Mouse (Mus musculus): ENCODE measurements around the gene Cnp. TPM values are rescaled to one million over a fixed set of nuclear protein-coding genes. Genes with fewer than 3 reads are reported as not detected.

Gene Cnp
- polyA plus RNA-seq, 1 experiment = 138 TPM

- 98% methylated on average over 11 of the region's 11 CpGs for WGBS
- no peak overlapping the region for H3K27ac ChIP-seq (ENCODE audit: control insufficient read depth, insufficient read depth, low read length)
- TF ChIP-seq POLR2A (IDR thresholded peaks at IDR 0.05; ENCODE audit: control insufficient read depth, extremely low read depth, insufficient read depth, low read length, poor library complexity) (no peak), CTCF (IDR thresholded peaks at IDR 0.05; ENCODE audit: borderline replicate concordance, control insufficient read depth, extremely low read depth, insufficient read depth, low read length, poor library complexity) (no peak)
- peaks cover 4% of the 10 kb centered on the region for H3K4me1 ChIP-seq (replicated peaks; ENCODE audit: control insufficient read depth, insufficient read depth, low read length)
- DNase-seq = no peak
- no peak overlapping the region for H3K4me3 ChIP-seq (ENCODE audit: control insufficient read depth, insufficient read depth, low read length)
- peaks cover 85% of the 10 kb centered on the region for H3K36me3 ChIP-seq (ENCODE audit: control insufficient read depth, insufficient read depth, low read length)
- no peaks in the 10 kb centered on the region for H3K27me3 ChIP-seq (ENCODE audit: control insufficient read depth, insufficient read depth, low read length)
Measured at GRCm38 (mm10) chr11:100592346-100593046, 17.8 kb downstream of the Cnp start.

- H3K27me3 ChIP-seq (ENCODE audit: control insufficient read depth, insufficient read depth, low read length) = no peaks in the 10 kb centered on the region
- no peak overlapping the region for H3K4me3 ChIP-seq (ENCODE audit: control insufficient read depth, insufficient read depth, low read length)
- no peaks in the 10 kb centered on the region for H3K4me1 ChIP-seq (replicated peaks; ENCODE audit: control insufficient read depth, insufficient read depth, low read length)
- peaks cover 88% of the 10 kb centered on the region for H3K36me3 ChIP-seq (ENCODE audit: control insufficient read depth, insufficient read depth, low read length)
- 97% methylated on average over 7 of the region's 7 CpGs for WGBS
- no peak overlapping the region for H3K27ac ChIP-seq (ENCODE audit: control insufficient read depth, insufficient read depth, low read length)
- TF ChIP-seq CTCF (IDR thresholded peaks at IDR 0.05; ENCODE audit: borderline replicate concordance, control insufficient read depth, extremely low read depth, insufficient read depth, low read length, poor library complexity) (no peak), POLR2A (IDR thresholded peaks at IDR 0.05; ENCODE audit: control insufficient read depth, extremely low read depth, insufficient read depth, low read length, poor library complexity) (no peak)
- DNase-seq = no peak
Measured at GRCm38 (mm10) chr11:100594608-100595007, 19.9 kb downstream of the Cnp start.

- H3K36me3 ChIP-seq (ENCODE audit: control insufficient read depth, insufficient read depth, low read length) = peaks cover 88% of the 10 kb centered on the region
- no peak overlapping the region for H3K27ac ChIP-seq (ENCODE audit: control insufficient read depth, insufficient read depth, low read length)
- TF ChIP-seq POLR2A (IDR thresholded peaks at IDR 0.05; ENCODE audit: control insufficient read depth, extremely low read depth, insufficient read depth, low read length, poor library complexity) = no peak
- no peak for TF ChIP-seq CTCF (IDR thresholded peaks at IDR 0.05; ENCODE audit: borderline replicate concordance, control insufficient read depth, extremely low read depth, insufficient read depth, low read length, poor library complexity)
- no peaks in the 10 kb centered on the region for H3K27me3 ChIP-seq (ENCODE audit: control insufficient read depth, insufficient read depth, low read length)
- DNase-seq = no peak
- 95% methylated on average over 4 of the region's 4 CpGs for WGBS
- H3K4me1 ChIP-seq (replicated peaks; ENCODE audit: control insufficient read depth, insufficient read depth, low read length) = no peaks in the 10 kb centered on the region
- no peak overlapping the region for H3K4me3 ChIP-seq (ENCODE audit: control insufficient read depth, insufficient read depth, low read length)
Measured at GRCm38 (mm10) chr11:100595533-100595932, 20.8 kb downstream of the Cnp start.

GRCm38 (mm10) chr11:100598074-100598473 is 23.4 kb downstream of the Cnp start:
- Histone ChIP-seq H3K27me3 (ENCODE audit: control insufficient read depth, insufficient read depth, low read length) (no peaks in the 10 kb centered on the region), H3K4me1 (replicated peaks; ENCODE audit: control insufficient read depth, insufficient read depth, low read length) (no peaks in the 10 kb centered on the region), H3K27ac (ENCODE audit: control insufficient read depth, insufficient read depth, low read length) (no peak overlapping the region), H3K4me3 (ENCODE audit: control insufficient read depth, insufficient read depth, low read length) (no peak overlapping the region), H3K36me3 (ENCODE audit: control insufficient read depth, insufficient read depth, low read length) (peaks cover 72% of the 10 kb centered on the region)
- TF ChIP-seq POLR2A (IDR thresholded peaks at IDR 0.05; ENCODE audit: control insufficient read depth, extremely low read depth, insufficient read depth, low read length, poor library complexity) (no peak), CTCF (IDR thresholded peaks at IDR 0.05; ENCODE audit: borderline replicate concordance, control insufficient read depth, extremely low read depth, insufficient read depth, low read length, poor library complexity) (no peak)
- WGBS = 96% methylated on average over 4 of the region's 4 CpGs
- no peak for DNase-seq

- Histone ChIP-seq H3K27me3 (ENCODE audit: control insufficient read depth, insufficient read depth, low read length) (no peaks in the 10 kb centered on the region), H3K36me3 (ENCODE audit: control insufficient read depth, insufficient read depth, low read length) (peaks cover 49% of the 10 kb centered on the region), H3K27ac (ENCODE audit: control insufficient read depth, insufficient read depth, low read length) (no peak overlapping the region), H3K4me3 (ENCODE audit: control insufficient read depth, insufficient read depth, low read length) (no peak overlapping the region), H3K4me1 (replicated peaks; ENCODE audit: control insufficient read depth, insufficient read depth, low read length) (no peaks in the 10 kb centered on the region; the same call in 1 of the 2 replicates)
- TF ChIP-seq CTCF (IDR thresholded peaks at IDR 0.05; ENCODE audit: borderline replicate concordance, control insufficient read depth, extremely low read depth, insufficient read depth, low read length, poor library complexity) (no peak), POLR2A (IDR thresholded peaks at IDR 0.05; ENCODE audit: control insufficient read depth, extremely low read depth, insufficient read depth, low read length, poor library complexity) (no peak)
- 97% methylated on average over 3 of the region's 3 CpGs for WGBS
- no peak for DNase-seq
Measured at GRCm38 (mm10) chr11:100601372-100601771, 26.7 kb downstream of the Cnp start.

- Histone ChIP-seq H3K36me3 (ENCODE audit: control insufficient read depth, insufficient read depth, low read length) (peaks cover 32% of the 10 kb centered on the region), H3K4me3 (ENCODE audit: control insufficient read depth, insufficient read depth, low read length) (no peak overlapping the region)
Measured at GRCm38 (mm10) chr11:100603155-100603554, 28.5 kb downstream of the Cnp start.

More at GRCm38 (mm10) chr11:100603155-100603554, 28.5 kb downstream of the Cnp start:
- Histone ChIP-seq H3K27ac (ENCODE audit: control insufficient read depth, insufficient read depth, low read length) (no peak overlapping the region), H3K4me1 (replicated peaks; ENCODE audit: control insufficient read depth, insufficient read depth, low read length) (no peaks in the 10 kb centered on the region; the same call in 1 of the 2 replicates), H3K27me3 (ENCODE audit: control insufficient read depth, insufficient read depth, low read length) (no peaks in the 10 kb centered on the region)
- 95% methylated on average over 9 of the region's 9 CpGs for WGBS
- no peak for TF ChIP-seq POLR2A (IDR thresholded peaks at IDR 0.05; ENCODE audit: control insufficient read depth, extremely low read depth, insufficient read depth, low read length, poor library complexity)
- no peak for TF ChIP-seq CTCF (IDR thresholded peaks at IDR 0.05; ENCODE audit: borderline replicate concordance, control insufficient read depth, extremely low read depth, insufficient read depth, low read length, poor library complexity)
- DNase-seq = no peak
